Mouse (Mus musculus) layer of hippocampus, postnatal 36 days (tissue): ENCODE measurements around the gene Krt17. TPM values are rescaled to one million over a fixed set of nuclear protein-coding genes. Genes with fewer than 3 reads are reported as not detected.
"Not testable (repeated sequence)": the region's sequence is repeated elsewhere in the genome, so short reads cannot be mapped to it uniquely, and the experiment has no call there.

Experiments
- DNase-seq, 2 experiments: peaks; one replicate each; pipeline ENCODE4 v3.0.0; 2022
- total RNA-seq, 2 experiments: library from RNA; stranded (reverse); gene quantifications; 2 replicates each; pipeline ENCODE4 v1.2.3; 2021

Krt17 gene
- total RNA-seq, result not detected

- no peak for DNase-seq
Observed at GRCm38 (mm10) chr11:100260514-100261234, at the start of gene Krt17. Gene Krt17 (minus strand): TSS chr11:100261029.

- DNase-seq, result not testable (repeated sequence)
Observed at GRCm38 (mm10) chr11:100308672-100309071, 47.8 kb upstream of the Krt17 start.

- no peak for DNase-seq
Observed at GRCm38 (mm10) chr11:100307900-100308299, 47.1 kb upstream of the Krt17 start.

- no peak for DNase-seq
Observed at GRCm38 (mm10) chr11:100301292-100301691, 40.5 kb upstream of the Krt17 start.

GRCm38 (mm10) chr11:100300293-100300692 is 39.5 kb upstream of the Krt17 start:
- DNase-seq, result peak in 1 of 2 experiments; percentile 46

GRCm38 (mm10) chr11:100298274-100299036 is 37.6 kb upstream of the Krt17 start:
- peak; percentile 77 to 79 for DNase-seq

GRCm38 (mm10) chr11:100297801-100298200 is 37.0 kb upstream of the Krt17 start:
- DNase-seq, result no peak

- DNase-seq, result peak; percentile 66 to 74
Observed at GRCm38 (mm10) chr11:100295308-100295707, 34.5 kb upstream of the Krt17 start.

GRCm38 (mm10) chr11:100292884-100293283 is 32.1 kb upstream of the Krt17 start:
- no peak for DNase-seq

- no peak for DNase-seq
Observed at GRCm38 (mm10) chr11:100290235-100290634, 29.4 kb upstream of the Krt17 start.

GRCm38 (mm10) chr11:100288942-100289341 is 28.1 kb upstream of the Krt17 start:
- DNase-seq, result no peak

- DNase-seq, result no peak
Observed at GRCm38 (mm10) chr11:100287024-100287423, 26.2 kb upstream of the Krt17 start.

- no peak for DNase-seq
Observed at GRCm38 (mm10) chr11:100284988-100285387, 24.2 kb upstream of the Krt17 start.

- DNase-seq, result peak; percentile 40 to 47
Observed at GRCm38 (mm10) chr11:100282549-100282948, 21.7 kb upstream of the Krt17 start.

GRCm38 (mm10) chr11:100281596-100282544 is 21.0 kb upstream of the Krt17 start:
- peak; percentile 67 to 83 for DNase-seq

- DNase-seq, result no peak
Observed at GRCm38 (mm10) chr11:100278759-100279158, 17.9 kb upstream of the Krt17 start.

GRCm38 (mm10) chr11:100277726-100278480 is 17.1 kb upstream of the Krt17 start:
- no peak for DNase-seq

- DNase-seq, result no peak
Observed at GRCm38 (mm10) chr11:100275466-100275865, 14.6 kb upstream of the Krt17 start.

- no peak for DNase-seq
Observed at GRCm38 (mm10) chr11:100274719-100275118, 13.9 kb upstream of the Krt17 start.

- no peak for DNase-seq
Observed at GRCm38 (mm10) chr11:100271878-100272277, 11.0 kb upstream of the Krt17 start.

- no peak for DNase-seq
Observed at GRCm38 (mm10) chr11:100269821-100270332, 9.0 kb upstream of the Krt17 start, which contains the start of gene Krt42. Gene Krt42 (minus strand): TSS chr11:100269871.
